Mouse (Mus musculus) thymus, postnatal 36 days (tissue): ENCODE results near the gene Sh3pxd2a.

Experiments
- DNase-seq, 2 experiments: peaks; one replicate each; pipeline ENCODE4 v3.0.0; 2022; ENCODE audit warnings: mixed read lengths in 2 of 2

Sh3pxd2a gene

GRCm38 (mm10) chr19:47225791-47226190 is 238.4 kb downstream of the Sh3pxd2a start:
- DNase-seq: no peak

GRCm38 (mm10) chr19:47224743-47225142 is 239.5 kb downstream of the Sh3pxd2a start:
- no peak for DNase-seq

GRCm38 (mm10) chr19:47222841-47223557 is 241.2 kb downstream of the Sh3pxd2a start:
- no peak for DNase-seq

- no peak for DNase-seq
Measured at GRCm38 (mm10) chr19:47222154-47222840, 241.9 kb downstream of the Sh3pxd2a start.

- DNase-seq: no peak
Measured at GRCm38 (mm10) chr19:47221500-47222153, 242.6 kb downstream of the Sh3pxd2a start.

- DNase-seq: no peak
Measured at GRCm38 (mm10) chr19:47221006-47221405, 243.2 kb downstream of the Sh3pxd2a start.

GRCm38 (mm10) chr19:47220232-47220631 is 244.0 kb downstream of the Sh3pxd2a start:
- DNase-seq: no peak

GRCm38 (mm10) chr19:47219622-47220021 is 244.6 kb downstream of the Sh3pxd2a start:
- no peak for DNase-seq

- no peak for DNase-seq
Measured at GRCm38 (mm10) chr19:47216766-47217165, 247.4 kb downstream of the Sh3pxd2a start.

- no peak for DNase-seq
Measured at GRCm38 (mm10) chr19:47213470-47213869, 250.7 kb downstream of the Sh3pxd2a start.

- DNase-seq: no peak
Measured at GRCm38 (mm10) chr19:47212401-47212800, 251.8 kb downstream of the Sh3pxd2a start.

GRCm38 (mm10) chr19:47211609-47212312 is 252.4 kb downstream of the Sh3pxd2a start:
- no peak for DNase-seq

GRCm38 (mm10) chr19:47210432-47210831 is 253.8 kb downstream of the Sh3pxd2a start:
- no peak for DNase-seq
